Mouse (Mus musculus) right cerebral cortex, postnatal 4 days (tissue): ENCODE data around the gene Derl3.
A peak's percentile ranks its signal among the peaks of the same experiment; 100 is the strongest.
"Not testable (repeated sequence)": the region's sequence is repeated elsewhere in the genome, so short reads cannot be mapped to it uniquely, and the experiment has no call there.

Source experiments
- DNase-seq: peaks from one replicate; pipeline ENCODE4 v3.0.0-alpha.2; 2022

Derl3 gene

DNA sequence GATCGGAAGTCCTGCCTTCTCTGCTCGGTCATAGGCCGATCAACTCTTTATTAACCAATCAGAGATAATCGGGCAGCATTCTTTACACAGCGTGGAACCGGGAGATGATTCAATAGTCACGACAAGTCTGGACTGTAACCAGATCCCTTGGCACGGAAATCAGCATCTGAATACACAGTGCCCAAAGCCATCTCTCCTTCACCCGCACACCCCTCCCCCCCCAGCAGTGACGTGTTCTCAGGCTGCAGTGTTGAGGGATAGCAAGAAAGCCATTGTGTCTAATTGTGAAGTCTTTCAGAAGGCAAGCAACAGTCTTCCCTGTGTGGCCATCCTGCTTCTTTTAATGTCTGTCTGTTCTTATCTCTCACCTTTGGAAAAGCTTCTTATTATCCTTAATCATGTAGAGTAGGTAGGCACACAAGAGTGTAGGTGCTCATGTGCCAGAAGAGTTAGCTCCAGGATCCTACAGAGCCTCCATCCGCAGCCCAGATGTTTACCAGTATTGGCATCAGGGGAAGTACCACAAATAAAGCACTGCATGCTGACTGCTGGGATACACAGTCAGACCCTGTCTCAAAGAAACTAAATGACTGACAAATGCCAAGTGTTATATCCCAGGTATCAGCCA is 20.2 kb upstream of the Derl3 start:
- DNase-seq: peak; percentile 80

- DNase-seq: no peak
These were observed 19.6 kb upstream of the Derl3 start for GRCm38 (mm10) chr10:75873543-75874170.

- DNase-seq: no peak
These were observed 14.4 kb upstream of the Derl3 start for GRCm38 (mm10) chr10:75878836-75879235.

DNA sequence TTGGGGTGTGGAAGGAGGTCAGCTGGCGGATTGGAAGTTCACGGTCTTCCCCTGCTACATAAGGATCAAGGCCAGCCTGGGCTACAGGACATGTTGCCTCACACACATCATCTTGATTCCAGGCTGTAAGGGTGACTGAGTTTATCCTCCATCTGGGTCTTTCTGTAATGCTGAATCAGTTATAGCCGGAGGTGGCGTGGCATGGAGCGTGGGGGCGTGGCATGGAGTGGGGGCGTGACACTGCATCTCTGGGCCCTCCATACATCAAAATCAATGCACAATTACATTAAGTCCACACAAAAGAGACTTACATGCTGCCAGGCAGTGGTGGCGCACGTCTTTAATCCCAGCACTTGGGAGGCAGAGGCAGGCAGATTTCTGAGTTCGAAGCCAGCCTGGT is 12.9 kb upstream of the Derl3 start:
- DNase-seq: no peak

DNA sequence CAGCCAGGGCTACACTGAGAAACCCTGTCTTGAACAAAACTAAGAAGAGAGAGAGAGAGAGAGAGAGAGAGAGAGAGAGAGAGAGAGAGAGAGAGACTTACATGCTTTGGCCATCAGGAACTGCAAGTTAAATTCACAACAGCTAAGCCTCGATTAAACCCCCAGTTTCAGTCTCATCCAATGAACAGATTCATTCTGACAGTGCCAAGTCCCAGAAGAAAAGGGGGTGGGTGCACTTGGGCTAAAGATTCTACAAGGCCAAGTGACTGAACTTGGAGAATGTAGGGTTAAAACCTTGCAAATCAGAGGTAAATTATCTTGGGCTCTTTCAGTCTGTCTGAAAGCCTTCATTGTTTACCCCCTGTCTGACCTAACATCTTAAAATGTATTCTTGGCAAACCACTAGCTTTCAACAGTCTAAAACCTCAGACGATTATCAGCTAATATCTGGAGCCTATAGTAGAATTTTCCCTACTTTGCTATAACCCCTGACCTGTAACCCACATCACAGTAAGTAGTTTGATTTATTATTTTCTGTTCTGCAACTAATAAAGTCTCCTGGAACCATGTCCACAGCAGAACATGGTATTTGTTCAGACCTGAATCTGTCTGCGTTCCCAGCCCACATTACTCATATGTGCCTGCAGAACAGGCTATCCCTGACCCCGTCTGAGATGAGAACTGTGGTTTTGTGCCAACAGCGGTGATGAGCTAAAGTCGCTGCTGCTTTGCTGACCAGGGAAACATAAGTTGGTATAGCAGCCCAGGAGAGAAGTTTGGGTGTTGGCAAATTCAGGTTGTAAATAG is 12.2 kb upstream of the Derl3 start:
- DNase-seq: no peak

DNA sequence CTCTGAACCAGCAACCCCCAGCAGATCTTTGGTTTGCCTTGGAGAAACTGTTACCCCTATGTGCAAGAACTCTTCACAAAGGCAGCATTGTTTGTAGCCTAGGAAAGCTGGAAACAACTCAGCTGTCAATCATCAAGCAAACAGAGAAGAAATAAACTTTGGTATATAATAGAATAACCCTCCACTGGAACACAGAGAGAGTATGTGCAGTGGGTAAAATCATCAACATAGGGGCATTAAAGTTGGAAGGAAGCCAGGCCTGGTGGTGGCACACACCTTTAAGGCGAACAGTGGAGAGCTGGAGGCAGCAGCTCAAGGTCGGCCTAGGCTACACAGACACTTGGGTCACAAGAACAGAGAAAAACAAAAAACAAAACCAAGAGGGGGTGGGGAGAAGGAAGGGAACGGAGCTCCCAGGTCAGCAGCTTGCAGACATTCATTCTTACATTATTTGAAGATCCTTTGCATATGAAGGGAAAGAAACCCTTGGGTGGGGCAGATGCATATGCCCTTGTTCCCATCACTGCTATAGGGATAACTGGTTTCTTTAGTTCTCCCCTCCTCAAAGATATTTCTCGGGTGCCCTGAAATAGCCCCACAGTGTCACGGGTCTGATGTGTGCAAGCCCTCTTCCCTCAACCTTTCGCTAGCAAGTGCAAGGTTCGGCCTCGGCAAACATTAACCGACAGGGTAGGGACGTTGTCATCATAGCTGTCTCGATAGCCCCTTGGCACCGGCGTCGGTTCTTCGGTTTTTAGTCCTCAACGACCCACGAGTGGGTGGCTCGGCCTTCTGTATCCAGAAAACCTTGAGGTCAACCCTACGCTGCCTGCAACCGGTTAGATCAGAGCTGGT is 11.4 kb upstream of the Derl3 start:
- no peak for DNase-seq

- DNase-seq: no peak
These were observed 10.6 kb upstream of the Derl3 start for GRCm38 (mm10) chr10:75882433-75883231.

DNA sequence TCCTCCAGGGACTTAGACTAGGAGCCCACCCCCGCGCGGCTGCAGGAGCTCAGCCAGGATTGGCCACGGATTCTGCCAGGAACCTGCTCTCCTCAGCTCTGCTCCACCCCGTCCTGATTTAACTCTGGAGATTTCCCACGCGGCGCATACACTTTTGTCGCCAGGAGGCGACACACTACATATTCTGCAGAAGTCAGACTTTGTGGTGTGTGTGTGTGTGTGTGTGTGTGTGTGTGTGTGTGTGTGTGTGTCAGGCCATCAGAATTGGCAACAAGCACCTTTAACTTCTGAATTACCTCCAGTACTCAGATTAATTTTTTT is 10.0 kb upstream of the Derl3 start:
- DNase-seq: peak; percentile 70

GRCm38 (mm10) chr10:75884742-75885141 is 8.5 kb upstream of the Derl3 start:
- no peak for DNase-seq

- DNase-seq: not testable (repeated sequence)
These were observed 5.7 kb upstream of the Derl3 start for GRCm38 (mm10) chr10:75887504-75887903.

- DNase-seq: no peak
These were observed 3.6 kb upstream of the Derl3 start for GRCm38 (mm10) chr10:75889406-75890153.

DNA sequence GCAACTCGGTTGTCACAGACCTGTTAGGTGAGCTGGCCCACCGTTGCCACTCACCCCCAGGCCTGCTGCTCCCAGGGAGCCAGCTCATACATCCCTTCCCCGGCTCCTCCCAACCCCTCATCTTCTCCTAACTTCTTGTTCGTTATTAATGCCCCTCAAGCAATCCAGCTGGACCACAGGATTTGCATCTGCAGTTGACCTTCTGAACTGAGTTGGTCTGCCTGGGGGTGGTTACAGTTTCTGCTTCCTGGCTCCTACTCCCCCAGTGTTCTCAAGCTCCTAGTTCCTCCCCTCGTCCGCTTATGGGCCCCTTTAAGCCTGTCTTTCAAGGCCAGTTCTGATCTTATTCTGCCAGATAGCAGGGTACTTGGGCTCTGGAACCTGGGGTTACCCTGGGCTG is 1.4 kb downstream of the Derl3 start:
- DNase-seq: no peak

- DNase-seq: no peak
These were observed 2.5 kb downstream of the Derl3 start for GRCm38 (mm10) chr10:75895730-75896129.

DNA sequence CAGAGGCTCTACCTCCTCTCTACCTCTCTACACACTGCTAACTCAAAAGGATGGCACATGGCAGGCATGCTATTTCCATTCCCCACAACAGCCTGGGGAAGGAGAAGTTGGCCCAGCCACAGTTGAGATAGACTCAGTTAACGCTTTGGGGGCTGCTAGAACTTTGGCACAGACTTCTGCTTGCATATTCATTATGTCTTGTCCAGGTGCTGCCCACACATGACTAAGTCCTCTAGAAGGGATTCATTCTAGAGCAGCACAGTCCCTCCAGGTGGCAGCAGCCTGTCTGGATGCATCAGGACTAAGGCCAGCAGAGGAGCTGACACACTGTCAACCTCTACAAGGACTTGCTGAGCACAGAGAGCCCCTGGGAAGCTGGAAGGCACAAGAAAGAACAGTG is 3.0 kb downstream of the Derl3 start:
- no peak for DNase-seq

DNA sequence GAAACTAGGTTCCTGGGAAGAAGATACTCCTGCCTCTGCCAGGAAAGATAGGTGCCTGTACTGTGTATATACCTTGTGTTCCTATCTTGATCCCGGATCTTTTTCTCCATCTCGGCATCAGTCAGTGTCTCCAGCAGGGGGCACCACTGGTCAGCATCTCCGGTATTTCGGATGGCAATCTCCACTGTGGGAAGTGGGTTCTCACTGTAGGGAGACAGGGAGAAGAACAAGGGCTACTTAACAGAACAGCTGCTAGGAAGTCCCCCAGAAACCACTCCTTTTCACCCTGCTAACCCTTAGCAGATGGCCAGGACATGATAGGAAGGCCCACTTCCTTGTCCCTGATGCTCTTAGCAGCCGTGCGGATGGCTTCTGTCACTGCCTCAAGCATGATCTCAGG is 4.2 kb downstream of the Derl3 start:
- DNase-seq: peak; percentile 89

- no peak for DNase-seq
These were observed 4.9 kb downstream of the Derl3 start for GRCm38 (mm10) chr10:75898039-75898564.

GRCm38 (mm10) chr10:75898846-75899245 is 5.6 kb downstream of the Derl3 start:
- DNase-seq: no peak

DNA sequence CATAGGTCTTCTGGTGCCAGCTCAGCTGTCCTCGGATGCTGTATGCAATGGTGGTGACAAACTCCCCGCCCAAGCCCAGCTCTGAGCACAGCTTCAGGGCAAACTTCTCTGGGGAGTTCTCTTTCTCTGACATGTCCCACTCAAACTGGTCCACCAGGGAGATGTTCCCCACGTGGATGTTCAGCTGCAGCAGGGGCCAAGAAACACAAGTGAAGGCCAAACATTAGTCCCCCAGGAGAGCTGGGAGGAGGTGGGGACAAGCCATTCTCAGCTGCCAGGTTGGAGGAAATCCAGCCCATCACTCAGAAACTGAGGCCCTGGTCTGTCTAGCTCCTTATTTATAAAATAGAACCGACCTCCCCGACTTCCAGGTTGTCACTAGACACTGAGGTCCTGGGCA is 11.2 kb downstream of the Derl3 start:
- DNase-seq: no peak

DNA sequence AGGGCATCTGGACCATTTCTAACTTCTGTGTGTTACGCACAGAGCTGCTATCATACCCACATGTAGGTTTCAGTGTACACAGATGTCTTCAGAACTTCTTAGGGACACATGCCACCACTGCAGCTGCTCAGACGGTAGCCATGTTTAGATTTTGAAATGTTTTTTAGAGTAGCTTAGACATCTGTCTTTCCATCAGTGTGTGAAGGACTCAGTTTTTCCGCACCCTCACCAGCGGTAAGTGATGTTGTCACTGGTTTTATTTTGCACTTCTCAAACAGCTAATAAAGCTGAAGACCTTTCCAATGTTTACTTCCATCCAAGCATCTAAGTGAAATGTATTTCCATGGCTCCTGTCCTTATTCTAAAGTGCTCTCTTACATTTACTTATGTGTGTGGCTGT is 13.7 kb downstream of the Derl3 start:
- DNase-seq: no peak

- no peak for DNase-seq
These were observed 17.5 kb downstream of the Derl3 start for GRCm38 (mm10) chr10:75910698-75911097.

DNA sequence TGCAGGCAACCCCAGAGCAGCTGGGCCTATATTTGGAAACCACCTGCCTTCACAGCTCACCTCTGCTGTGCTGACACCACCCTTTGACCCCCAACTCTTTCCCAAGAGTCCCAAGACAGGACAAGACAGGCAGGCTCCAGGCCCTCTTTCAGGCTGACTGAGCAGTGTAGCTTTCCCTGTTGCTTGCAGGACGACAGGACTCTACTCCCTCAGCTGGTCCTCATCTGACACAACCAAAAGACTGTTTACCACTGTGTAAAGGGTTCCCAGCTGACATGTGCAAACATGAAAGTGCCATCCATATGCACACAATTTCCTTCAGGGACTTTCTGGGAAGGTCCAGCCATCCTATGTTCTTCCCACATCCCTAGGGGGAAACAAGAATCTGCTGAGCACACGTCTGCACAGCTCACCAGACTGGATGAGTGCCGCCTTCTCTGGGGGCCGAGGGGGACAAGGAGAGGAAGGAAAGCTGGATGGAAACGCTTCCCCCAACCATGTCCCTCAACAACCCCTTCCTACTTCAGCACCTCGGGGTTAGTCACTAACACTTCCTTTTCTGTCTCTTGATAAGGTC is 19.9 kb downstream of the Derl3 start:
- DNase-seq: no peak
